Mouse (Mus musculus) lung, postnatal 0 days (tissue): Measurements from ENCODE around the gene Mgmt. TPM values are rescaled to one million over a fixed set of nuclear protein-coding genes. Genes with fewer than 3 reads are reported as not detected.

Experiments used
- ATAC-seq: fragments of 200-750 bp; cut with Nextera tagmentation; 2 replicates; pipeline ENCODE4 v1.8.0; 2017; ENCODE audit warnings: moderate library complexity
- DNase-seq: peaks from one replicate; pipeline ENCODE4 v3.0.0-alpha.2; 2016; ENCODE audit warnings: low spot score
- H3K27ac ChIP-seq: fragments of 300-500 bp; sonication (generic); 2 replicates; pipeline ENCODE4 v1.5.1; 2014; ENCODE audit warnings: antibody characterized with exemption, mild to moderate bottlenecking, low read length, mixed read lengths
- H3K27me3 ChIP-seq: fragments of 300-500 bp; sonication (generic); replicated peaks from 2 replicates; pipeline ENCODE4 v1.6.1; 2014; ENCODE audit warnings: low read length, mixed read lengths; ENCODE audit not compliant: insufficient read depth
- H3K36me3 ChIP-seq: fragments of 300-500 bp; sonication (generic); 2 replicates; pipeline ENCODE4 v1.6.1; 2014; ENCODE audit warnings: low read length, mixed read lengths; ENCODE audit not compliant: insufficient read depth
- H3K4me1 ChIP-seq: fragments of 300-500 bp; sonication (generic); 2 replicates; pipeline ENCODE4 v1.6.1; 2014; ENCODE audit warnings: antibody characterized with exemption, low read depth, low read length, mixed read lengths; ENCODE audit not compliant: insufficient read depth
- H3K4me2 ChIP-seq: fragments of 300-500 bp; sonication (generic); replicated peaks from 2 replicates; pipeline ENCODE4 v1.6.1; 2014; ENCODE audit warnings: low read depth, mild to moderate bottlenecking, low read length, moderate library complexity, mixed read lengths
- H3K4me3 ChIP-seq: fragments of 300-500 bp; sonication (generic); 2 replicates; pipeline ENCODE4 v1.5.1; 2014; ENCODE audit warnings: low read depth, low read length
- H3K9ac ChIP-seq: fragments of 300-500 bp; sonication (generic); replicated peaks from 2 replicates; pipeline ENCODE4 v1.6.1; 2014; ENCODE audit warnings: low read depth, mild to moderate bottlenecking
- H3K9me3 ChIP-seq: fragments of 300-500 bp; sonication (generic); 2 replicates; pipeline ENCODE4 v1.6.1; 2016; ENCODE audit warnings: low read length, mixed read lengths
- CTCF ChIP-seq: IDR thresholded peaks from 2 replicates; pipeline ENCODE4 v1.5.1; 2016; ENCODE audit warnings: antibody characterized with exemption, mild to moderate bottlenecking
- EP300 ChIP-seq: IDR thresholded peaks from 2 replicates; pipeline ENCODE4 v1.6.1; 2016; ENCODE audit warnings: antibody characterized with exemption, mild to moderate bottlenecking, control low read depth
- WGBS: fragments of 180-500 bp; shearing (Covaris S2); extraction: QIAGEN DNeasy Blood & Tissue Kit; methylation state at CpG from one replicate; pipeline ENCODE4 v1.1.7; 2014; 5-methylcytosine and 5-hydroxymethylcytosine counted together
- polyA plus RNA-seq: library from polyadenylated mRNA; unstranded; fragments of >200 nt; fragmentation: Nextera tagmentation; extraction: Ambion mirVana; gene quantifications from 2 replicates; pipeline ENCODE4 v1.2.1, GENCODE M21; 2015

The Mgmt gene
- polyA plus RNA-seq, 1 experiment from 2014 or later, result 1.8 TPM

DNA sequence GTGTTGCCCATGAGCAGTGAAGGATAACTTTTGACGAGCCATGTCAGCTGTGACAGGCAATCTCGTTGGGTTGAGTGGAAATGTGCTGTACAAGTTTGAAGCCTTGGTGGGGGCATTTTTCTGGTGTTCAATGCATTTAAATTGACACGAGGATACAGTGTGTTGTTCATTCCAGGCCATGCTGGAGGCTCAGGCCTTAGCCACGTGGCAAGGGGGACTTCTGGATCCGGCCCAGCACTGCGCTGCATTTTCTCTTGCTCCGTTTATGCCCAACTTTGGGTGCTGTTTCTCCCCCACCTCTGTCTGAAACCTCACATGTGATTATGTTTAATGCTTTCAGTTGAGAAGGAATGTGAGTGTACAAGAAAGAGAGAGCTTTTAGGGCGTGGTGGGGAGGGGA, 118.3 kb downstream of the Mgmt start:
- H3K4me3 ChIP-seq, result no peak overlapping the region
- no peaks in the 10 kb centered on the region for H3K9me3 ChIP-seq
- WGBS, result 55% methylated on average over 8 of the region's 8 CpGs
- no peak for TF ChIP-seq CTCF
- no peak for TF ChIP-seq EP300
- ATAC-seq (no peak), DNase-seq (no peak)
- no peaks in the 10 kb centered on the region for H3K27me3 ChIP-seq
- no peak overlapping the region for H3K4me2 ChIP-seq
- H3K27ac ChIP-seq, result no peak overlapping the region
- no peaks in the 10 kb centered on the region for H3K36me3 ChIP-seq
- no peaks in the 10 kb centered on the region for H3K4me1 ChIP-seq
- no peak overlapping the region for H3K9ac ChIP-seq

GRCm38 (mm10) chr7:137013433-137013832, 119.0 kb downstream of the Mgmt start:
- Histone ChIP-seq H3K4me2 (no peak overlapping the region), H3K9me3 (no peaks in the 10 kb centered on the region), H3K9ac (no peak overlapping the region), H3K36me3 (no peaks in the 10 kb centered on the region), H3K27ac (no peak overlapping the region), H3K4me1 (no peaks in the 10 kb centered on the region), H3K27me3 (no peaks in the 10 kb centered on the region), H3K4me3 (no peak overlapping the region)
- TF ChIP-seq CTCF (no peak), EP300 (no peak)
- no peak for ATAC-seq
- no peak for DNase-seq
- 43% methylated on average over 3 of the region's 3 CpGs for WGBS

GRCm38 (mm10) chr7:137018614-137019013, 124.2 kb downstream of the Mgmt start:
- H3K27ac ChIP-seq, result no peak overlapping the region
- H3K4me3 ChIP-seq, result no peak overlapping the region
- H3K27me3 ChIP-seq, result no peaks in the 10 kb centered on the region
- H3K9me3 ChIP-seq, result no peaks in the 10 kb centered on the region
- DNase-seq (no peak), ATAC-seq (no peak)
- H3K36me3 ChIP-seq, result no peaks in the 10 kb centered on the region
- H3K9ac ChIP-seq, result no peak overlapping the region
- 81% methylated on average over 5 of the region's 5 CpGs for WGBS
- no peak overlapping the region for H3K4me2 ChIP-seq
- no peaks in the 10 kb centered on the region for H3K4me1 ChIP-seq
- TF ChIP-seq CTCF (no peak), EP300 (no peak)

GRCm38 (mm10) chr7:137020195-137020594, 125.8 kb downstream of the Mgmt start:
- no peak for ATAC-seq
- no peak overlapping the region for H3K4me3 ChIP-seq
- no peak for DNase-seq
- no peak overlapping the region for H3K9ac ChIP-seq
- no peaks in the 10 kb centered on the region for H3K4me1 ChIP-seq
- H3K9me3 ChIP-seq, result no peaks in the 10 kb centered on the region
- H3K4me2 ChIP-seq, result no peak overlapping the region
- no peak overlapping the region for H3K27ac ChIP-seq
- TF ChIP-seq CTCF (no peak), EP300 (no peak)
- WGBS, result 82% methylated on average over 6 of the region's 6 CpGs
- no peaks in the 10 kb centered on the region for H3K27me3 ChIP-seq
- no peaks in the 10 kb centered on the region; the same call in 1 of the 2 replicates for H3K36me3 ChIP-seq

GRCm38 (mm10) chr7:137030789-137031188, 136.4 kb downstream of the Mgmt start:
- ATAC-seq (no peak), DNase-seq (no peak)
- no peak overlapping the region for H3K4me2 ChIP-seq
- no peak overlapping the region for H3K4me3 ChIP-seq
- no peaks in the 10 kb centered on the region for H3K36me3 ChIP-seq
- no peak overlapping the region for H3K9ac ChIP-seq
- no peaks in the 10 kb centered on the region for H3K9me3 ChIP-seq
- 88% methylated on average over 4 of the region's 4 CpGs for WGBS
- H3K27ac ChIP-seq, result no peak overlapping the region
- no peaks in the 10 kb centered on the region for H3K27me3 ChIP-seq
- no peaks in the 10 kb centered on the region for H3K4me1 ChIP-seq
- TF ChIP-seq EP300 (no peak), CTCF (no peak)

GRCm38 (mm10) chr7:137033177-137033576, 138.8 kb downstream of the Mgmt start:
- Histone ChIP-seq H3K4me3 (no peak overlapping the region), H3K27me3 (no peaks in the 10 kb centered on the region), H3K9me3 (no peaks in the 10 kb centered on the region), H3K4me1 (peaks cover under 1% of the 10 kb centered on the region; the same call in 1 of the 2 replicates), H3K27ac (no peak overlapping the region), H3K9ac (no peak overlapping the region), H3K36me3 (no peaks in the 10 kb centered on the region), H3K4me2 (no peak overlapping the region)
- no peak for DNase-seq
- 95% methylated on average over 12 of the region's 12 CpGs for WGBS
- TF ChIP-seq CTCF (no peak), EP300 (no peak)
- ATAC-seq, result no peak

GRCm38 (mm10) chr7:137034986-137035385, 140.6 kb downstream of the Mgmt start:
- ATAC-seq, result no peak
- Histone ChIP-seq H3K9me3 (no peaks in the 10 kb centered on the region), H3K4me2 (no peak overlapping the region), H3K4me1 (peaks cover 8% of the 10 kb centered on the region; the same call in 1 of the 2 replicates), H3K4me3 (no peak overlapping the region), H3K36me3 (no peaks in the 10 kb centered on the region), H3K27ac (no peak overlapping the region), H3K27me3 (no peaks in the 10 kb centered on the region), H3K9ac (no peak overlapping the region)
- no peak for TF ChIP-seq EP300
- TF ChIP-seq CTCF, result no peak
- no peak for DNase-seq
- WGBS, result 93% methylated on average over 3 of the region's 3 CpGs
